Mouse (Mus musculus): ENCODE measurements at regions not wholly inside any gene's neighbourhood (a gene's known extent, or its start where the extent isn't known, plus 50 kb on each side); places are given as distances from the start of the nearest gene placed in this dataset.

DNA sequence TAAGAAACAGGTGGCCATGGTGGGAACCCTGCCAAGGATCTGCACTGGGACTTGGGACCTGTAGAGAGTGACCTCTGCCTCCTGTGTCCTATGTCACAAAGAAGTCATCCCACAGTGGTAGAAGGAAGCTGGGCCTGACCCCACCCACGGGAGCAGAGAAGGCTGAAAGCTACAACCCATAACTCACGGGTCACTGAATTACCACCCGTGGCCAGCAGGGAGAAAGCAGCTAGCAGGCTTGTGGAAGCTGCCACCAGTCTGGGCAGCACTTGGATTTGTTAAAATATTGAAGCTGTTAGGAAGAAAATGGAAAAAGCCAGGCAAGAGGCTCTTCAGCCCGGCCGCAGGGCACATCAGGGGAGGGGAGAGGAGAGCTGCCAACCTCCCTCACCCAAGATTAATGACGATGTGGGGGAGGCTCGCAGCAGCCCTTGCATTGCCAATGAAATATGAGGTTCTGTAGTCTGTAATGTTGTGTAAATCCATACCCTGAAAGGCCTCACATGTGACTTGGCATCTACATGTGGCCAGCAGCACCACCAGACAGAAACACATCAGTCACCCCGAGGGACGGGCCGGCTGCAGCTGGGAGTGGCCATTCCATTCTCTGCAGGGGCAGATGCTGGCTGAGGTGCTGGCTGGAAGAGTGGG lies 94.5 kb downstream of the Olfm1 start:
- in situ Hi-C loops (cut with MboI, MseI) = no loop called here

DNA sequence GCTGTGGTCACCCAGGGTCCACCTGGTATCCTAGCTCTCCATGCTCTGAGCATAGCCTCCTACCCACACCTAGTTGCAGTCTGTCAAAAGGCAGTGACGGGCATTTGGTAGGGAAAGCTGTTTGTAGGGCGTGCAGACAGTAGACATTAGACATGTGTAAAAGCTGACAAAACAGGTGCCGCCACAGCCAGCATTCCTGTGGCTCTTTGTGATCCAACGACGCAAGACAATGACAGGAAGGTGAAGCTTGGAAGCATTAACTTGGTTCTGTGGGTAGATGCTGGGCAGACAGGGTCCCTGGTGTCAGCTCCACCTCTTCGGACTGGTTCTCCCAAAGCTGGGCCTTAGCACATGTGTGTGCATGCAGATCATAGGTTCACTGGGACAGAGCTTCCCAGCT lies 96.5 kb downstream of the Olfm1 start:
- in situ Hi-C loops (cut with MboI, MseI) = no loop called here

DNA sequence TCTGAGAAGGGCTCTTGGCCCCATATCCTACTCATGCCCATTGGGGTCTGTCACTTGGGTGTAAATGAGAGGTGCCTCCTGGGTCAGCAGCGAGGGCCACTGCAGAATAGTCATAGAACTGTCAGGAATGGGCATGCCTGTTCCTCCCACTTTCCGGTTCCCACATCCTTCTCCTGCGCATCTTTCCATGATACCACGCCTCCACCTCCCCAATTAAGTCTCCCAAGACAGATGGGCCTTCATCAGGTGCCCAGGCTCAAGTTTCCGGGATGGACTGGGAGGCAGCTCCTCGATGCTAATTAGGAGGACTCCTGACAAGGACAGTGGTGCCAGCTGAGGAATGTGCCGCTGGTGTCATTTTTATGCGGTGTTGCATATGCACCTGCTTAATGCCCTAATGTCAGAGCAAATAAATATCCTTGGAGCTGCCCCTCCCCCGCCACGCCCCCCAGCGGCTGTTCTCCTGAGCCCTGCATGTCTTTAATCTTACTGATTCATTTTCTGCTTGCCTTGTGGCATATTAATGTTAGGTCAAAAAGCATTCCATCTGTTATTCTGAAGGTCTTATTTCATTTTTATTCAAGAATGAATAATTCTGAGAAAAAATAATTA lies 97.2 kb downstream of the Olfm1 start:
- in situ Hi-C loops (cut with MboI, MseI) = no loop called here

DNA sequence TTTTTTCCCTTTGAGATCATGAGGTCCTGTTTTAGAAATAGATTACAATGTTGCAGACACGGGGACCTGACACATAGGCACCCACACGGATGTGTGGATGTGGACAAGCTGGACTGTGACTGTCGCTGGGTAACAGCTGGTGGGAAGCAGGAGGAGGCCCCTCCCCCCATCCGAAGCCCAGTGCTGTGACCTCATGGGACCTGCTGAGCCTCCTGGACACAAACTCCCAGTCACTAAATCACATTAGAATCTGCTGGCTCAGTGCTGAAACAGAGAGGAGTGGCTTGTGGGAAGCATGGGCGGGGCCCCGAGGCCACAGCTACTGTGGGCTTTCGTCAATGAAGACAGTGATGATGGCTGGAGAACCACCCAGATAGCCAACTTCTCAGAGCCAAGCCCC lies 101.7 kb downstream of the Olfm1 start:
- in situ Hi-C loops (cut with MboI, MseI) = no loop called here

DNA sequence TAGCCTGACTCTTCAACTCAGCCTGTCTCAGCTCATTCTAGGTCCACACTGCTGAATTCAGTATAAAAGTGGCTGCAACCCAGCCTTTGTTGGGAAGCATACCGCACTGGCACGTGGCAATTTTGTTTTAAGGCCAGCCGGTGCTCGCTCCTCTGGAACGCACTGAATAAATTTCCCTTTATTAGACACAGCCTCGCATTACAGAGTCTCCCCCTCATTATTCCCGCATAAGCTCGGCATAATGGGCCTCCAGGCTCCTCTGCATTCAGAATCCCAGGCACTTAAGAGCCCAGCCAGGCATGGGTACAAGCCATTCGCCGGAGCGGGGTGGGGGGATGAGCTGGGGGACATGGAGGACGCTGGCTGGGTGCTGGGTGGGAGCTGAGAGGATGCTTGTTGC lies 103.4 kb downstream of the Olfm1 start:
- in situ Hi-C loops (cut with MboI, MseI) = no loop called here

DNA sequence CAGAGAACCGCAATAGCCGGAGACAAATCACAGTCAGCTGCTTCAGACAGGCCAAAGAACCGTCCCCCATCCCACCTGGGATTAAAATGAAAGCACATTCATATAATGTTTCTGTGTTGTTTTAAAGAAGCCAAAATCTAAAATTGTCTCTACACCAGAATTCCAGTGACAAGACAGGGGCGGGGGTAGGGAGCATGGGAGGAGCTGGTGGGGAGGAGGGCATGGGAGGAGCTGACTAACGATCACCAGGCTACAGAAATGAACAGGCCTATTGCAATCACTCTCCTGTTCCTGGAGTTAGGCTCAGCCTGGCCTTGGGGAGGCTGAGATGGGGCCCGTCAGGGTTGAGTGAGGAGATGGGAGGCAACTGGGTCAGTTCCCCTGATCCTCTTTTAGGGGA lies 105.9 kb downstream of the Olfm1 start:
- in situ Hi-C loops (cut with MboI, MseI) = no loop called here

DNA sequence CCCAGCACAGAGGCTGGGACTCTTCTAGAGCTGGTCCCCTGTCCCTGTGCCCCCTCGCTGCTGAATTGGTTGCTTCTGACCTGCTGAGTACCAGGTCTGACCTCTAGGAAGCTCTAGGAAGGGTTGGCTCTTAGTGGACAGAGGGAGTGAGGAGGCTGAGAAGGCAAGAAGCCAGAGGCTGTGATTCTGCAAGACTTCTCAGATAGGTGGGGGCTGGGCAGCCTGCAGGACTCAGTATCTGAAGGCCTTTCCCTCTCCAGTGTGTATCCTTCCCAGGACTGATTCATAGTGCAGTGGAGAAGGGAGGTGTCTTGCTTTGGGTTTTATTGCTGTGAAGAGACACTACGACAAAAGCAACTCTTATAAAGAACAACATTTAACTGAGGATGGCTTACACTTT lies 106.6 kb downstream of the Olfm1 start:
- in situ Hi-C loops (cut with MboI, MseI) = no loop called here

DNA sequence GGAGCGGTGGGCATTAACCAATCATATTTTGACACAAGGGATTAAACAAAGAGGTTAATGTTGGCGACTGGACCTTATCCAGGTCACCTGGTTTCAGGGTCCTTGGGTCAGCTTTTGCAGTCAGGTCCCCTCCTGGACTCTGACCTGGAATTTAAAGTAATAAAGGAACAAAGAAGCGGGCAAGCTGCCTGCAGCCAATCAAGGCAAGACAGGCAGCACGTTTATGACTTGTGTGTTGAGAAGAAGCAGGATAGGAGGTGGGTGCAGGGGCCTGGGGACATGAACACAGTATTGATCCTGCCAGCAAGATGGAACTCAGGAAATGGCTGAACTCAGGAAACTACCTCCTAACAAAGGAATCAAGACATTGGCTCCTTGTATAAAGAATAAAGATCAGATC lies 108.5 kb downstream of the Olfm1 start:
- in situ Hi-C loops (cut with MboI, MseI) = no loop called here

DNA sequence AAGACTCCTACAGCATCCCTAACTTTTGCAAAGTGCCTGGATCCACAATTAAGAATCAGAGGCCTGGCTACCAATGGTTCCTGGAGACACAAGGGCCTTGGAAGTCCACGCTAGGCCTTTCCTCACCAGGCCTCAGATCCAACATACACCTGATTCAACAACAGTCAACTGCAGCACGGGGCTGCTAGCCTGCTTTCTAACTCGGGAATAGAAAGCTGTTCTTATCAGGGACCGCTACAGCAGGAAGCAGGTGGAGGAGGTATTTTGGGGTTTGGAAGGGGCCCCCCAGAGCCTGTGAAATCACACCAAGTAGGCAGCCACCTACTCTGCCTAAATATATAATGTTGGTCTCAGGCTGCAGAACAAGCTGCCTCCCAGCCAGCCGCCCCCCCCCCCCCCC lies 111.1 kb downstream of the Olfm1 start:
- in situ Hi-C loops (cut with MboI, MseI) = no loop called here

DNA sequence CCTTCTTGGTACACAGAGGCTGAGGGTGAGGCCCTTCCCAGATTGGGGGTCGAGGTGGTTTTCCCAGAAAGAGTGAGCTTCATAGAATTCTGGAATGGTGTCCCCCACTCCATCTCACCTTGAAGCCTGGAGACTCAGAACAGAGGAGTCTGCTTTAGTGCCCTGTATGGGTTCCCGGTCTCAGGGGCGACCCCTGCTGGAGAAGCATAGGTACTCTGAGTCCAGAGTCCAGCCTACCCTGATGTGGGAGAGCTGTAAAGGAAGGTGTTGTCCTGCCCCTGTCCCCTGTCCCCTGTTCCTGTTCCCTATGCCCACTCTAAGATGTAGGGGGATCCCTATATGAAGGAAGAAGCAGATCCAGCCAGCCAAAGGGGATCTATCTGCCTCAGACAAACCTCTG lies 111.9 kb downstream of the Olfm1 start:
- in situ Hi-C loops (cut with MboI, MseI) = loop anchor here (5.0 kb wide), 1 partner anchor 102 kb away; no protein-coding TSS in a partner anchor

DNA sequence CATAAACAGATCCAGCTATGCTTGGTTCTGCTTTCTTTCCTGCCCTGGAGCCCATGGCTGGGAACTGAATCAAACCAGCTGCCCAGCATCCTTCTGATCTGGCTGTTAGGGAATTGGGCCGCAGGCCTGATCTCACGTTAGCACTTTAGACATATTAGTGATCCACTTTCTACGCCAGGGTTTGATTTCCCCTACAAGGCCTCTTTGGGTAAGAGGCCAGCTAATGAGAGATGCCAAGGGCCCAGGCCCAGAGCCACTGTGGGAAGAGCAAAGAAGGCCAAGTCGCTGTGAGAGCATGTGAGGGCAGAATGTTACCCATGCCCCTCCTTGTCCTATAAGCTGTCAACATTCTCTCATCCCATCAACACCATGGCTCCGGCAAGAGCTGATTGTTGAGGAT lies 116.3 kb downstream of the Olfm1 start:
- in situ Hi-C loops (cut with MboI, MseI) = loop anchor here (5.0 kb wide), 1 partner anchor 107 kb away; no protein-coding TSS in a partner anchor

DNA sequence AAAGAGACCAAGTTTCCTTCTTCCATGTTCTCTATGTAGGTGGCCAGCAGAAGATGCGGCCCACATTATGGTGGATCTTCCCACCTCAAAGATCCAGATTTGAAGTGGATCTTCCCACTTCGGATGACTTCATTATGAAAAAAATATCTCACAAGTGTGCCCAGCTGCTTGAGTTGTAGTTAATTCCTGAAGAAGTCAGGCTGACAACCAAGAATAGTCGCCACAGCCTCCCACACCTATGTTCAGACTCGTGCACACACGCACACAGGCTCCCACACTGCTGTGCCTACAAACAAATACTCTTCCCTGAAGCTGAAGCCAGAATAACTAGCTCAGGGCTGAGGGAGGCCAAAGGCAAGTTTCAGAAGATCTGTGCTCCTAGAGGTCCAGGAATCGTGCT lies 119.4 kb downstream of the Olfm1 start:
- in situ Hi-C loops (cut with MboI, MseI) = no loop called here

DNA sequence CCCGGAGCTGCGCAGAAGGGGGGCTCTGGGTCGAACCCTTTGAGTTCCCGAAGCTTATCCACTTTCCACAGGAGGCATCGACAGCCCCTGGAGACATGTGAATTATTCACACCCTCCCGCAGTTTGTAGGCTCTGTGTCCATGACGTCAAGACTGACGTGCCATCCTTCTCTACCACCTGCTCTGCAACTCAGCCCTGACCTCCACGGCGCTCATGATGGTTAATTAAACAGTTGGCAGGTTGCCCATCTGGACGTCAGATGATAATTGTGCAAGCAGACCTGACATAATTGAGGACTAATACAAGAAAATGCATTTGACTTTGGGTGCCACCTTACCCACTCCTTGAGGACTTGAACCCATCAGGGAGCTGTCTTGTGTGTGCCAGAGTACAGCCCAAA lies 121.1 kb upstream of the Ppp1r26 start:
- in situ Hi-C loops (cut with MboI, MseI) = loop anchor here (10.0 kb wide), 2 partner anchors 1379 to 1469 kb away; no protein-coding TSS in a partner anchor

DNA sequence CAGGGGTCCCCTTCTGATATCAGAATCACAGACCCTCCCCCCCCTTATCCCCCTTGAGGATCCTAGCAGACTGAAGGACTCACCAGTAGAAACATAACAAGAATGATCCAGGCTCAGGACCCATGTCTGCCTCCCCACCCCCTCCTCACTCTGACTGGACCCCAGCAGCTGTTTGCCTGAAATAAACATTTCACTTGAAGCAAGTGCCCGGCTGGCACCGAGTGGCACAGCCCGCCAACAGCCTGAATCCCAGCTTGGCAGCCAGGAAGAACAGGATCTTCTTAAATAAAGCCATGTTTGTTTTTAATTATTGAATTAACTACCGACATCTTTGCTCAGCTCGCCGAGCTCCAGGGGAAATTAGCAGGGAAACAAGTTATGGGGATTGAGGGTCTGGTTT lies 120.5 kb upstream of the Ppp1r26 start:
- in situ Hi-C loops (cut with MboI, MseI) = loop anchor here (10.0 kb wide), 2 partner anchors 1379 to 1469 kb away; no protein-coding TSS in a partner anchor

DNA sequence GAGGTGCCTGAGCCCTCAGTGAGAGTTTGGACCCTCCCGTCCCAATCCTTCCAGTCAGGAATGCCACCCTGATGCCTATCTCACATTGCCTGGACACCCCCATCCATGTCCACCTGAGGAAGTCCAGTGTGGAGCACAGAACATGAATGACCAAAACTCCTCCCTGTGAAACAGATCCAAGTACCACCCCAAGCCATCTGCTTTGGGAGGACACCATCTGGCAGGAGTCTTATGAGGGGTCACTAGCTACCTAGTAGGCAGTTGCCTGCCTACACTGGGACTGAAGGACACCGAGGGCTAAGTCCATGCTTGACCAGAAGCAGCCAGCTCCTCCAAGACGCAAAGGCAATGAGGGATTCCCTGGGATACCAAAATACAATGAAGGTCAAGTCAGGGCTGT lies 119.9 kb upstream of the Ppp1r26 start:
- in situ Hi-C loops (cut with MboI, MseI) = loop anchor here (10.0 kb wide), 2 partner anchors 1378 to 1468 kb away; no protein-coding TSS in a partner anchor

DNA sequence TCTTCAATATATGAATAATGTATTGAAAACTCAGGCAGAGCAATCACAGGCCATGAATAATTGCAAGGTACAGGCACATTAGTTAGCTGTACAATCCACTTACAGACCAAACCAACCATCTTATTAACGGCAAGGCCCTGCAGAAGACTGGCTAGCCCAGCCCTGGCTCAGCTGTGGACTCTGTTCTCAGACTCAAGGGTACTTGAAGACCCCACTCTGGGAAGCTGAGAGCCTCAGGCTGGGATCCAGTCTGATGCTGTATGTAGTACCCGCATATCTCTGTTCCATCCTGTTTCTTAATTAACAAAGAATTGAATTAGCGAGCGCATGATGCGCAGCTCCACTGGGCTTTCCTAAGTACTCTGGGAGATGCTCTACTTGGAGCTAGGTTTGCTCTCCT lies 117.5 kb upstream of the Ppp1r26 start:
- in situ Hi-C loops (cut with MboI, MseI) = loop anchor here (10.0 kb wide), 2 partner anchors 1376 to 1466 kb away; no protein-coding TSS in a partner anchor

DNA sequence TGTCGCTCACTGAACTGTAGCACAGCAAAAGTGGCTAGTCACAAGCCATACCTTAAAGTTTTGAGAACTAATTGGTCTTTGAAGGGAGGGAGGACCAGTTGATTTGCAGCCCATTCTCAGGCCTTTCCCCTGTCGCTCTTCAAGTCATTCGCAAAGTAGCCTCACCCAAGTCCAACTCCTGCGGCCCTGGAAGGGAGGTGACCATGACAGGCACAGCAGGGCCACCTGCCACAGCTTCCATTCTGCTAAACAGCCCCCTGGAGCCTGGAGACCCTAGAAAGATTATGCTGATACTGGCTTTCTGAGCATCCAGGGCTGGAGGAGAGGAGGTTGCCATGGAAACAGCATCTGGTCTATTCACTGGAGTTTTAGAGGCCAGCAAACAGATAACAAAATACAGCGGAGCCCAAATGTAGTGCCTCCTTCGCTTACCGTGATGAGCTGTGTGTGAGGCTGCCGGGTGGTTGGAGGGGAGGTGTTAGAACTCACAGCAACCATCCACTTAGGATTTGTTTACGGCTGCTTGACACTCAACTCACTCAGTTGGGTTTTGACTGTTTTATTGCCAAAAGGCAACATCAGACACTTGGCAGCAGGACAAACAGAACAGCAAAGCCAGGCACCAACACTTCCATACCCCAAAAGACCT lies 111.3 kb upstream of the Ppp1r26 start:
- in situ Hi-C loops (cut with MboI, MseI) = no loop called here

DNA sequence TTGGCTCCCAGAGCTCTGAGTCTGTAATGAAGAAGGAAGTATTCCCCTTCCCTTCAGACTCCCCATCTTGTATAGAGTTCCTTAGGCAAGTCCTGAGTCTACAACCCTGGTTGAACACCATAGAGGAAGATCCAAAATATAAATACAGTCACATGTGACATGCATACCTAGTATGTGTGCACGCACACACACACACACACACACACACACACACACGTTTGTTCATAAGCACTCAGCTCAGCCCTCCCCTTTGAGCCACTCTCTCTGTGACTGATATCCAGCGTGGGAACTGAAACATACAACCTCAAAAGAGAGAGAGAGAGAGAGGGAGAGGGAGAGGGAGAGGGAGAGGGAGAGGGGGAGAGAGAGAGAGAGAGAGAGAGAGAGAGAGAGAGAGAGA lies 110.8 kb upstream of the Ppp1r26 start:
- in situ Hi-C loops (cut with MboI, MseI) = no loop called here

DNA sequence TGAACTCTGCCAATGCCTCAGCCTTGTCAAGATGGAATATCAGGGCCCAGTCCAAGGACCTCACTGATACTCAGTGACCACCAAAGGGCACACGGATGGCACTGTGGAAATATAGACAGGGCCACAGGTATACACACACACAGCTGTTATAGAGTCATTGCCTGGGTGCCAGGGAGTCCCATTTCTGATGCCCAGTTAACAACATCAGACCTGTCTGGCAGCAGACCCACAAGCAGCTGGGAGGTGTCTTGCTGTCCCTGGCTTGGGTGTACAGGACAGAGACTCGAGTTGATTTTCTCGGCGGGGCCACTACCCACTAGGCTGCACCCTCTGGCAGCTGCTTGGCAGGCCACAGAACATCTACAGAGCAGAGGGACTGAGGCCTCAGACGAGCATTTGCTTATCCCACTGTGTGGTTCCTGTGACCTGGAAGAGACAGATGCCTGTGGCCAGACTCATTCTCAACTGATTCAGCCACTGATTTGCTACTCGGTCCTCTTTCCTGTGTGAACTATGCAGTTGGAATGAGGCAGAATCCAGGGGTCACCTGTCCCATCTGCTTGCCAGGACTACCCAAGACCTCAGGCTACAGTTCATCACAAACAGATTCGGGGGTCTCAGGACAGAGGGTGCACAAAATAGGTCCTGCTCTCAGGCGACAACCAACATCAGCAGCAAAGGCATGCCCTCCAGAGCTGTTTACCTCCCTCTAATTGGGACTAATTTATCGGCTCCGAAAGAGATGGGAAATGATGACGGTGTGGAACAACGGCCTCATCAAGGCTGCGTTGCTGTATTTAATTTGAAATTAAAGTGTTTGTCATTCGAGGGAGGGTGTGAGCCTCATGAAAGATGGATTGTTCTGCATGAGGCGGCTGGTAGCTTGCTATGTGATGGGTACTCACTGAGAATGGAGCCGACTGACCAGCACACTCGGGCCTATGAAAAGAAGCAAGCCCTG lies 110.0 kb upstream of the Ppp1r26 start:
- in situ Hi-C loops (cut with MboI, MseI) = no loop called here

DNA sequence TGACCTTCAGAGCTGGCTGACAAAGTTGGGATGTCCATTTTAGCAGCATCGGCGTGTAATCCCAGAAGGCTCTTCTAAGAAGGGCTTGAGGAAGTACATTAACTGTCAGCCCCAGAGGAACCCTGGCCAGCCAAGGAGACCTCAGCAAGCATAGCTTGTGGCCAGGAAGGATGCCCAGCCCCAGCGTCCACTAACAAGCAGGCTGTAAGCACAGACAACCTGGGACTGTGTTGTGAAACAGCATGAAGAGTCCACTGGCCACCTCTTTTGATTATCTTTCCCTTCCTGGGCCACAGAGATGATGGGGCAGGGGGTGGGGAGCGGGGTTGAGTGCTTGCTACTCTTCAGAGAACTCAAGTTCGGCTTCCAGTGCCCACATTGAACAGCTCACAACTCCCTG lies 109.0 kb upstream of the Ppp1r26 start:
- in situ Hi-C loops (cut with MboI, MseI) = no loop called here

DNA sequence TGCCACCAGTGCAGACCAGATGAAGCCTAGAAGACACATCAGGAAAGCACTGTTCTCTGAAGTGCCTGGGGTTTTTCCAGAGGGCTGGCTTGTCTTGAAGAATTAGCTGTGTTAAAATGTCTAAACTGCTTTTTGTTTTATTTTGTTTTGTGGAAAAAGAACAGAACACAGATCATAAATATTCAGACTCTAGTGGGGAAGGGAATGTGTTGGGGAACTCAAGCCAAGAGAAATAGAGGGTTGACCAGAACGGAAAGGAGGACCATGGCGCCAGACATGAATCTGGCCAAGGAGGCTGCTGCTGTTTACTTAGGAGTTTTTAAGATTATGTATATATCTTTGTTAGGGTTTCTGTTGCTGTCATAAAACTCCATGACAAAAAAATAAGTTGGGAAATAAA lies 105.3 kb upstream of the Ppp1r26 start:
- in situ Hi-C loops (cut with MboI, MseI) = no loop called here

DNA sequence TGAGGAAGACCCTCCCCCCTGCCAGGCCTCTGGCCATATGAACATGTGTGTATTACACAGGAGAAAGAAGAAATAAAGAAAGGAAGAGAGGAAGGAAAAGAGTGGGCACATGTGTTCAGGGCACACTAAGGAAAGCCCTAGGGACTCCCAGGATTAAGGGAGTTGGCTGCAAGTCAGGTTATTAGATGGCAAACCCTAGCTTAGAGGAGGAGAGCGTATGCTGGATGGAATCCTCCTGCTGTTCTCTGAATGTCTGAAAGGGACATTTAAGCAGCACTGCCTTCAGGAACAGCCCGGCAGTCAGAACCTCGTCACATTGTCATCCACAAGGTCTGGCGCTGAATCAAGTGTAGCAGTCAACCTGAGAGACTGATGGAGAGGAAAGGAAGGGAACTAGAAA lies 98.1 kb upstream of the Ppp1r26 start:
- in situ Hi-C loops (cut with MboI, MseI) = no loop called here

Measured in T-helper 2 cell (primary cell).